Mouse (Mus musculus) thymus, postnatal 0 days (tissue): ENCODE data around the gene Top2b. TPM values are rescaled to one million over a fixed set of nuclear protein-coding genes. Genes with fewer than 3 reads are reported as not detected.

Source experiments
- DNase-seq: peaks from one replicate; pipeline ENCODE4 v3.0.0-alpha.2; 2015; ENCODE audit warnings: low spot score
- polyA plus RNA-seq: library from polyadenylated mRNA; unstranded; fragments of >200 nt; fragmentation: Nextera tagmentation; extraction: Ambion mirVana; gene quantifications from 2 replicates; pipeline ENCODE4 v1.2.1, GENCODE M21; 2015

The Top2b gene
- polyA plus RNA-seq, 1 experiment from 2014 or later: 93.3 TPM

- DNase-seq: no peak
Observed at GRCm38 (mm10) chr14:16414163-16414562, 49.2 kb downstream of the Top2b start.

- DNase-seq: no peak
Observed at GRCm38 (mm10) chr14:16427569-16427968, 62.6 kb downstream of the Top2b start.

- no peak for DNase-seq
Observed at GRCm38 (mm10) chr14:16431941-16432499, 67.0 kb downstream of the Top2b start.

DNA sequence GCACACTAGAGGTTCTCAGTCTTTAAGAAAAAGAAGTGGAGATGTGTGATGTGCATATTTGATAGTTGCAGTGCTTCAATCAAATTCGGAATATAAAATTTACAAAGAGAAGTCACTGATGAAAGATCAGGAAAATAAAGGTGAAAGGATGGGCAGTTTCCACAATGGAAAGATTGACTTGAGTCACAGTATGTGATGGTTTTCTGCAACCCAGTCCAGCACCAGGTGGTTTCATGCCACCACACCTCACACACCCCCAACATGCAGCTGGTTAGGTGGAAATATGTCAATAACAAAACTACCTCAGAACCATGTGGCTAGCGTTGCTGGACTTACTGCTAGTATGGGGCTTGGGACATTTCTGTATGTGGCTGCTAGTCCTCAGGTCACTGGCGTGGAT, 67.6 kb downstream of the Top2b start:
- no peak for DNase-seq

DNA sequence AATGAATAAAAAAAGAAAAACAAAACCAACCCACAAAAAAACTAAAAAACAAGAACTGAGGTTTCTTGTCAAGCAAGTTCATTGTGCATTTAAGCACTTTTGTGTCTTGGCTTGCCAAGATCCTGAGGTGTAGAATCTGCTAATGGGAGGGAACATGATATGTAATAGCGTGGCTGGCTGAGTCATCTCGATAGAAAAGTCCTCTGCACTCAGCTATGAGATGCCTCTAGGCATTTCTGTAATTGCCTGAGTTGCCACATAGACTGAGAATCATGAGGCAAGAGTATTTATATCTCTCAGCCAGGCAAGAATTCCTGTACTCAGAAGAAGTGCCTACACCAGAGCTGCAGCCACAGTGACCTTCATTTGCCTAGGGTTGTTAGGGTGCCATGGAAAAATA, 68.2 kb downstream of the Top2b start:
- DNase-seq: no peak

- peak; percentile 56 for DNase-seq
Observed at GRCm38 (mm10) chr14:16434396-16435171, 69.6 kb downstream of the Top2b start.

- no peak for DNase-seq
Observed at GRCm38 (mm10) chr14:16437386-16437785, 72.4 kb downstream of the Top2b start.

DNA sequence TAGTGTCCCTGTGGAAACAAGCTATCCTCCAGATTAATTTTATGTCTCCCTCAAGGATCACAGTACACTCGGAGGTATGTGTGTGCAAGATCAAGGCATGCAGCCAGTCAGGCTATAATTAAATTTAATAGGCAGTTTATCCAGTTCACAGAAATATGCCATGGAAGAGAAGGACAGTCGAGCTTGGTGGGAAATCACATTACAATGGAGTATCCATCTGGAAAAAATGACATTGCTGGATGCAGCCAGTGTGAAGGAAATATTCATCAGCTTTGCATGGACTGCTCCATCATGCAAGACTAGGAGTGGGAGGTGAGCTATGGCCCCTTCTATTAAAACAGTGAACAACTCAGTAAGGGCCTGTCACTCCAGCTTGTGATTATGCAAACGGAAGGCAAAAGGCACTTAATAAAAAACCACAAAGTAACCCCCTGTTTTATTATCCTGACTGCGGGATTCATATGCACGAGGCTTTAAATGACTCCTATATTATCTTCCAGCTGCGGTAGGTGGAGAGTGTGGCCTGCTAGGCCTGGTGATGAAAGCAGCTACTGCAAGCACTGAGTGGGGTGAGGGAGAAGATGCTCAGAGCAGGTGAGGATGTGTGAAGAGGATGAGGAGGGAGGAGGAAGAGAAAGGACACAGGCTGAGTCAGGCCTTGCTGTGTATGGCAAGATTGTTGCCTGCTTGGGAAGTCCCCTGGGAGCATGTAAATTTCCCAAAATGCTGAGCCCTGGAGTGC, 74.6 kb downstream of the Top2b start:
- DNase-seq: no peak

DNA sequence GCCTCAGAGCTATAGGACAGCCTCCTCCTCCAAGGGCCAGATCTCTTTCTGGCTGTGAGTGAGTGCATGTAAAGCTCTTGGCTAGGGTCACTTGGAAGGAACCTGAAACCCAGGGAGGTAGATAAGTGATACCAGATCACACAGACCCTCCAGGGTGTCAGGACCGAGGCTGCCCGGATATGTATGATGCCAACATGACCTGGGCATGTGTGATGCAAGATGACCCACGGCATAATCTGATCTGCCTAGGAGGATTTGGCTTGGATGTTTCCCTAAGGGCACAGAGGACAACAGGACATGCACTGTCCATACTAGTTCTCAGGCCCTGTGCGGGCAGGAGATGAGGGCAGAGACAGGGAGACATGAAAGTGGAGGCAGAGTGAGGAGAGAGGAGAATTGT, 79.9 kb downstream of the Top2b start:
- DNase-seq: no peak

- peak; percentile 38 for DNase-seq
Observed at GRCm38 (mm10) chr14:16447587-16447986, 82.6 kb downstream of the Top2b start.

GRCm38 (mm10) chr14:16448269-16448987, 83.4 kb downstream of the Top2b start:
- DNase-seq: no peak

GRCm38 (mm10) chr14:16478606-16479323, 113.8 kb downstream of the Top2b start:
- no peak for DNase-seq

DNA sequence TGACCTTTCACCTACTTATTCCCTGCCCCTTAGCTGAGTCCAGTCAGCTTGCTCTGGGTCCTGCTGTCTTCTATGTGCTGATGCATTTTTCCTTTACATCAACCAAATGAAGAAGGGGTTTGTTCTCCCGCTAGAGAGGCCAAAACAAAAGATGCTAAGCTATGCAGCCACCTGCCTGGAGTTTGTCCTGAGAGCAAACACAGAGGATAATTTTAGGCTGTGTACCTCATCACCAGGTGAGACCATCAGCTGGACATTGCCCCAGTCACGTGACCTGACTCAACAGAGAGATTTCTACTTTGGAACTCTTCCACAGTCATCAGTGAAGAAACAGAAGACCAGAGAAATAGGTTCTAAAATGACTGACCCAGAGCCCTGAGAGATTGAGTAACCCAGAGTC, 114.5 kb downstream of the Top2b start:
- DNase-seq: no peak

DNA sequence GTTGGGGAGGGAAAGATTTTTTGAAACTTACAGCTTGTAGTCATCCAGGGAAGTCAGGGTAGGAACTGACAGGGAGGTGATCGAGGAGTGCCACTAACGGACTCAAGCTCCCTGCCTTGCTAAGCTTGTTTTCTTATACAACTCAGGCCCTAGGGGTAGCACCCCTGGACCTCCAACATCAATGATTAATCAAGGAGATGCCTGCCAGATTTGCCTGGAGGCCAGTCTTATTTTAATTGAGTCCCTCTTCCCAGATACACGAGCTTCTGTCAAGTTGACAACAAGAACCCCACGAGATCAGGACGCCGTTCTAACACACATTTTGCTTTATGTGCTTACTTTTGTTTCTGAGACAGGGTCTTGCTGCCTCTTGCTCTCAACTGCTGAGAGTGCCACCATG, 115.6 kb downstream of the Top2b start:
- DNase-seq: no peak

DNA sequence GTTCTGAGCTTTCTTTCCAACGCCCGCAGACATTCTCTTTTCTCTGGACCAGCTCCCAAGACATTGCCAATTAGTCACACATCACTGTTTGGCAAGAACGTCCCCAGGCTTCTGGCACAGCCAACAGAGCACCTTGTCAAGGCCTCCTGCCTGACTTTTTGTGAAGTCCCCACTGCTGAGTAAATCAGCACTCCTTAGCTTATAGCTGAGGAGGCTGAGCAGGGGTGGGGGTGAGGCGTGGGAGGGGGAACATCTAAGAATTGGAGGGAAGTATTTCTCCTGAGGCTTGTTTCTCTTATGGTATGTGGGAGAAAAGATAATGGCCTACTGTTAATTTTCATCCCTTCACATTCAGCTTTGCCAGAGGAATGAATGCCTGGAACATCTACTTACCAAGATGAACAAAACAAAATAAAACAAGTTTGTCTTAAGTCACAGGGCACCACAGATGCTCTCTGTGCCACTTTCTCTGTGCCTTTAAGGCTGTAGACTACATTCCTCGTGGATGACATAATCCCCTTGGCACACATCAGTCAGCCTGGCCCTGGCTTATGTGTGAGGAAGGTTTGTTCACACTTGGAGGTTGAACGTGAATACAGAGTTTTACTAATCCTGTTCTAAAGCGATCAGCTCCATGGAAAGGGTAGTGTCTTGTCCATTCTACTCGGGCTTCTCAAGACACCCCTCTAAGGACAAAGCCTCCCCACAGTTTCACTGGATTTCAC, 118.8 kb downstream of the Top2b start:
- DNase-seq: no peak

Other genes starting within 250 kb of the Top2b start
- 63.6 and 67.6 TPM in 2 replicates for gene Ngly1, start 115.9 kb upstream of the Top2b start, polyA plus RNA-seq
- 2.2 and 3.0 TPM in 2 replicates for gene Oxsm, start 115.4 kb upstream of the Top2b start, polyA plus RNA-seq